Mouse (Mus musculus): ENCODE results near the gene Kdm5c.

GRCm38 (mm10) chrX:152197814-152198648 lies 34.8 kb upstream of the Kdm5c start:
- TF ChIP-seq CTCF (IDR thresholded peaks at IDR 0.05; ENCODE audit: borderline replicate concordance, insufficient read depth, low read depth, low read length) (no peak), POLR2A (IDR thresholded peaks at IDR 0.05; ENCODE audit: borderline replicate concordance, insufficient read depth, low read length) (no peak)

Data from cerebellum, adult 2 months (tissue).